Mouse (Mus musculus): ENCODE results near the gene Rpl21.

DNA sequence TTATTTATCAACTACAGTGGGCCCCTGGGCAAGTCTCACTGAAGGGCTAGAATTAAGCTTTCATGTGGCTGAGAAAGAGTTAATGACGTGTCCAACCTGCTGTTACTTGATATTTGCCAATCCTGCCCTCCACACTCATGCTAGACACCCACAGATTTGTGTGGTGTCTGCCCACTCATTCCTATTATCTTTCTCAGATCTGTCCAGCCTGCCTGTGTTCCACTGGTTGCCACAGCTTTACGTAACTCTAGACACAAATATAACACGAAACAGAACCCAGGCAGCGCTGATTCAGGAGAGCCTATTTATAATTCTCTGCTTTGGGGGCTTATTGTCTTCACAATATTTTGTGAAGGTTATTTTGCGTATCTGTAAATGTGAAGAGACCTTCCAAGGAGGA lies 8.6 kb downstream of the Rpl21 start:
- TF ChIP-seq CTCF (IDR thresholded peaks at IDR 0.05; ENCODE audit: low read depth) (no peak), EP300 (optimal IDR thresholded peaks at IDR 0.05) (no peak)
